ENCODE assay signal across 1 mouse cellular context in the genomic region with DNA sequence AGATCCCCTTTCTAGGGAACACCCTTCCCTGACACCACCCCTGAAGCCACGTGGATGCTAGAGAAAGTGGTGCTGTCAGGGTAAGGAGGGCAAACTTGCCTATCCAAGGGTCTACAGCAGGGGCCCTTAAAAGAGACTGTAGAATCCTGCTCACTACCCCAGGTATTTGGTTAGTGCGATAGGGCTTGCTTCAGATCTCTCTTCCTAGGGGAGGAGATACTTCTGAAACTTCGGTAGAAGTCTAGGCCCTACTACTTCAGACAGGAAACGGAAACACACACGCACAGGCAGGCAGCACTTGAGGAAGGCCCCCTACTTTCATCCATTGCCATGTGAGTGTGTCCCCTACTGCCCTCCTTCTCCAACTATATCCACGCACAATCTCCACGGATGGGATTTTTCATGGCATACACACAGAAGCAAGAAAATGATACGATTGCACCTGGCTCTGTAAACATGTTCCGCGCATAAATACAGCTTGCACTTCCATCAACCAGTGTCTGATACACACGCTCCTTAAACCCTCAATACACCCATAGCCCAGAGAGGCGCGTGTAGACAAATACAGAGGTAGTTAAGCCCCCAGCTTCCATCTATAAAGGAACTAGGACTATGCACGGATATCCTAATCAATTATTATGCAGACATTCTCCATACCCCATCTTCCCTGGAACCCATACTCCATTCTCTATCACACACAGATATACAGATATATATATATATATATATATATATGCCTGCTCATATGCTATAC.
TF ChIP-seq lines count a peak whose summit lies in the region.

No protein-coding gene starts in this region.

TF ChIP-seq in MEL, 35 proteins besides CTCF, POLR2A, EP300 and RAD21 (continued from another document):
- TF ChIP-seq USF1 (IDR thresholded peaks at IDR 0.05; ENCODE audit: low read depth, low read length) = peak; percentile 38; the same call in 1 of the 2 replicates
- peak; percentile 61; the same call in 1 of the 2 replicates for TF ChIP-seq ELF1 (IDR thresholded peaks at IDR 0.05; ENCODE audit: low read depth, low read length)
- TF ChIP-seq ETS1 (IDR thresholded peaks at IDR 0.05; ENCODE audit: low read depth, low read length) = peak; percentile 35; the same call in 1 of the 2 replicates
- TF ChIP-seq ZMIZ1 (IDR thresholded peaks at IDR 0.05; ENCODE audit: low read depth, low read length) = no peak; the same call in 1 of the 2 replicates
- peak; percentile 95 for TF ChIP-seq MXI1 (IDR thresholded peaks at IDR 0.05; ENCODE audit: low read depth, low read length)
- no peak; the same call in 1 of the 2 replicates for TF ChIP-seq MAZ (IDR thresholded peaks at IDR 0.05; ENCODE audit: low read depth, low read length)
- peak; percentile 97 for TF ChIP-seq MYC (IDR thresholded peaks at IDR 0.05; ENCODE audit: low read depth, low read length)
- TF ChIP-seq HCFC1 (IDR thresholded peaks at IDR 0.05; ENCODE audit: low read depth, low read length) = peak; percentile 77
- TF ChIP-seq TBP (IDR thresholded peaks at IDR 0.05; ENCODE audit: low read depth, low read length) = peak; percentile 84
- no peak for TF ChIP-seq E2F4 (IDR thresholded peaks at IDR 0.05; ENCODE audit: borderline replicate concordance, low read depth, low read length)
- TF ChIP-seq GATA1 (IDR thresholded peaks at IDR 0.05; ENCODE audit: low read depth, low read length) = 0 out of 2 replicates have a peak, but pooled peaks have one; percentile 6
- no peak for TF ChIP-seq BHLHE40 (IDR thresholded peaks at IDR 0.05; ENCODE audit: borderline replicate concordance, low read depth, low read length)
- TF ChIP-seq KAT2A (conservative IDR thresholded peaks at IDR 0.05; ENCODE audit: low read depth, low read length) = no peak
- TF ChIP-seq JUND (IDR thresholded peaks at IDR 0.05; ENCODE audit: low read depth, low read length) = peak; percentile 34
- TF ChIP-seq NELFE (IDR thresholded peaks at IDR 0.05; ENCODE audit: low read depth, low read length) = peak; percentile 60
- no peak for TF ChIP-seq ZC3H11A (IDR thresholded peaks at IDR 0.05; ENCODE audit: low read depth, low read length)
